11 mouse cellular contexts compared by ENCODE assay signal in the genomic region with DNA sequence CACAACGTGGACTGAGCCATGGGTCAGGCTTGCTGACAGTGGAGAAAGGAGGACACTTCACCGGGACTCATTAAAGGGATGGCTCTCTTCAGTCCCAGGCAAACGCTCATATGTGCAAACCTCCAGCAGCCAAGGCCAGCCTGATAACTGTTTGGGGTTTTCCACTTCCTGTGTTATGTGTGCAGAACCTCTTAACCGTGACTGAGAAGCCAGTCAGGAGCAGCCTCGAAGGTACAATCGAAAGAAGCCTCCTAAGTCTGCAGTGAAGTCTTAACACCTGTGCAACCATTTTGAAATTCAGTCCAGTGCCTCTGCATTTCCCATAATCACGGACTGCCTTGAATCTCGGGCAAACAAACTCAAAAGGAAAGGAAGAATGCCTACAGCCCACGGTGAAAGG. TPM values are rescaled to one million over a fixed set of nuclear protein-coding genes. Genes with fewer than 3 reads are reported as not detected.
DNase-seq lines count a peak whose midpoint lies in the region; ATAC-seq and TF ChIP-seq lines count a peak whose summit lies in the region.
"Had no signal": no experiment of that assay in that cellular context is flagged by ENCODE, and none has a peak within 500 bp of the region (broad histone marks: within the 10 kb centered on the region; RNA-seq: fewer than 3 reads in every experiment).

No protein-coding gene starts in this region.

- TF ChIP-seq CTCF in heart, postnatal 0 days (IDR thresholded peaks at IDR 0.05; ENCODE audit: low read depth): no peak
- TF ChIP-seq CTCF in small intestine, adult 2 months (IDR thresholded peaks at IDR 0.05; ENCODE audit: extremely low read depth, insufficient read length, insufficient replicate concordance, low read depth, low read length): no peak

- no peaks in the 10 kb centered on the region for H3K9me3 ChIP-seq in lung, embryonic 16.5 days (ENCODE audit: control insufficient read depth, low read length)
- H3K9me3 ChIP-seq in heart, postnatal 0 days (replicated peaks; ENCODE audit: control insufficient read depth, low read length): no peaks in the 10 kb centered on the region

- no peak overlapping the region for H3K27ac ChIP-seq in lung, embryonic 16.5 days (ENCODE audit: low read length)
- H3K27ac ChIP-seq in heart, postnatal 0 days (ENCODE audit: low read depth): no peak overlapping the region
- peak overlapping the region; percentile 7; the same call in 1 of the 2 replicates for H3K27ac ChIP-seq in small intestine, adult 2 months (ENCODE audit: insufficient read depth, low read depth, low read length)

- no peaks in the 10 kb centered on the region for H3K36me3 ChIP-seq in lung, embryonic 16.5 days (ENCODE audit: control insufficient read depth, insufficient read depth, low read length)
- no peaks in the 10 kb centered on the region for H3K36me3 ChIP-seq in heart, postnatal 0 days (replicated peaks; ENCODE audit: control insufficient read depth, insufficient read depth, low read length)
- no peaks in the 10 kb centered on the region for H3K36me3 ChIP-seq in small intestine, adult 2 months (ENCODE audit: control insufficient read depth, insufficient read depth, low read length)

- H3K4me2 ChIP-seq in lung, embryonic 16.5 days (ENCODE audit: low read depth, low read length): peak overlapping the region; percentile 97
- H3K4me2 ChIP-seq in heart, postnatal 0 days (ENCODE audit: low read depth, low read length): peak overlapping the region; percentile 99

- peak overlapping the region; percentile 12; the same call in 1 of the 2 replicates for H3K9ac ChIP-seq in lung, embryonic 16.5 days (ENCODE audit: low read length)
- no peak overlapping the region for H3K9ac ChIP-seq in heart, postnatal 0 days (replicated peaks; ENCODE audit: low read depth, low read length)

- peaks cover 32% of the 10 kb centered on the region for H3K4me1 ChIP-seq in lung, embryonic 16.5 days (replicated peaks; ENCODE audit: control insufficient read depth, insufficient read depth, low read length)
- H3K4me1 ChIP-seq in heart, postnatal 0 days (ENCODE audit: control insufficient read depth, insufficient read depth): peaks cover 42% of the 10 kb centered on the region
- H3K4me1 ChIP-seq in small intestine, adult 2 months (ENCODE audit: control insufficient read depth, insufficient read depth, insufficient read length, low read length): peaks cover 21% of the 10 kb centered on the region

- TF ChIP-seq EP300 in heart, postnatal 0 days (IDR thresholded peaks at IDR 0.05; ENCODE audit: low read depth): no peak

- peak; percentile 25 for DNase-seq in adrenal gland, adult 2 months
- no peak for DNase-seq in adrenal gland, postnatal 10 days
- DNase-seq in lung, postnatal 14 days: no peak
- DNase-seq in heart, postnatal 0 days (ENCODE audit: low spot score): no peak
- no peak for DNase-seq in layer of hippocampus, adult 9-11 months
- DNase-seq in kidney, adult 8-10 months: no peak
- DNase-seq: cerebellum, adult 8-10 months; kidney, postnatal 25 days; right cerebral cortex, adult 18-20 months had no signal

- TF ChIP-seq POLR2A in small intestine, adult 2 months (IDR thresholded peaks at IDR 0.05; ENCODE audit: low read depth, low read length): no peak

- no peak for ATAC-seq in lung, embryonic 16.5 days (ENCODE audit: low read depth)
- ATAC-seq in heart, postnatal 0 days (ENCODE audit: insufficient read depth, low read depth): no peak

- WGBS in lung, embryonic 16.5 days: 31% methylated on average over 9 of the region's 9 CpGs
- 37% methylated on average over 9 of the region's 9 CpGs for WGBS in heart, postnatal 0 days
- 37% methylated on average over 9 of the region's 9 CpGs for WGBS in small intestine, adult 2 months

- peak overlapping the region; percentile 5; the same call in 1 of the 2 replicates for H3K4me3 ChIP-seq in lung, embryonic 16.5 days (ENCODE audit: low read length)
- H3K4me3 ChIP-seq in heart, postnatal 0 days (ENCODE audit: low read depth, low read length): 0 out of 2 replicates have a peak overlapping the region, but pooled peaks have one; percentile 88
- no peak overlapping the region for H3K4me3 ChIP-seq in small intestine, adult 2 months (ENCODE audit: low read depth, low read length)

- H3K27me3 ChIP-seq in lung, embryonic 16.5 days (ENCODE audit: control insufficient read depth, insufficient read depth, low read depth, low read length): peaks cover 8% of the 10 kb centered on the region; the same call in 1 of the 2 replicates
- H3K27me3 ChIP-seq in heart, postnatal 0 days (ENCODE audit: control insufficient read depth, insufficient read depth, low read length): no peaks in the 10 kb centered on the region
- H3K27me3 ChIP-seq in small intestine, adult 2 months (ENCODE audit: control insufficient read depth, insufficient read depth, low read length): no peaks in the 10 kb centered on the region

RNA-seq across cellular contexts. Expression of a gene that starts 3.1 kb away (rescaled TPM):
- total RNA-seq in adrenal gland, adult 2 months (2021): 10 to 100 TPM in 1 of 2 experiments, 1 to 10 TPM in 1; 8.4 to 10.1 TPM
- 3.0 and 3.3 TPM in 2 replicates for polyA plus RNA-seq in adrenal gland, adult 2 months (2012; rRNA removed)
- total RNA-seq in adrenal gland, postnatal 10 days (2021): 10 to 100 TPM; 10.1 to 11.7 TPM
- 0.89 and 1.2 TPM in 2 replicates for polyA plus RNA-seq in lung, embryonic 16.5 days (2015; fragmentation: Nextera tagmentation; extraction: Ambion mirVana)
- 14.4 and 20.5 TPM in 2 replicates for total RNA-seq in heart, postnatal 0 days (2014; rRNA removed; ENCODE audit: low replicate concordance)
- 1.5 and 2.5 TPM in 2 replicates for polyA plus RNA-seq in heart, postnatal 0 days (2015; fragmentation: Nextera tagmentation; extraction: Ambion mirVana)
- polyA plus RNA-seq in small intestine, adult 2 months (2012; rRNA removed): 1.8 and 4.3 TPM in 2 replicates
